Mouse (Mus musculus) ovary, adult 2 months (tissue): ENCODE measurements around the gene Metrnl. TPM values are rescaled to one million over a fixed set of nuclear protein-coding genes. Genes with fewer than 3 reads are reported as not detected.

Source experiments
- polyA plus RNA-seq: library from polyadenylated mRNA; depleted of rRNA; stranded (reverse); fragments of >200 nt; gene quantifications from 2 replicates; pipeline ENCODE4 v1.2.3, GENCODE M21; 2012; rRNA removed

Metrnl gene
- polyA plus RNA-seq: 203 and 223 TPM in 2 replicates

DNA sequence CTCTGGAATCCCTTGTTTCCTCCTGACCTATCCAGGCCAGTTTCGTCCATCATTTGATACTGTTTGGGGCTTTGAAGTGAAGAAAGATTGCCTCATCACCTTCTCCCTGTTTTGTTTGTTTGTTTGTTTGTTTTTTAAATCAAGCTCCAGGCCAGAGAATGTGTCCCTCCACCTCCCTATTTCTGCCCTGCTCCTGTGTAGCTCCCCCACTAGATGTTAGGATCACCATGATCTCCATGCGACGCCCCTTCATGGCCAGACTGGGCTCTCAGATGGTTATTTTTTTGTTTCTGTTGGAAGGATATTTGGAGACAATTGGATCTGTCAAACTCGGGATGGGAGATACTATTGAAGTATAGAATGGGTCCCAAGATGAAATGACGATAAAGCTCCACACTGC lies at the start of gene Metrnl:
Gene Metrnl, plus strand, starts transcription at position 301 of the 400 bp plus-strand sequence.

GRCm38 (mm10) chr11:121672990-121673572 lies 28.3 kb upstream of the Metrnl start, which contains the start of gene B3gntl1:
B3gntl1 (minus strand) TSS chr11:121673153.

Other genes with a start within 250 kb of the Metrnl start
- gene Tbcd, start 249.6 kb upstream of the Metrnl start, polyA plus RNA-seq: 91.7 and 110 TPM in 2 replicates
- gene Zfp750, start 182.2 kb upstream of the Metrnl start, polyA plus RNA-seq: 0.97 and 1.7 TPM in 2 replicates
- gene B3gntl1, start 28.4 kb upstream of the Metrnl start, polyA plus RNA-seq: 14.7 and 17.7 TPM in 2 replicates
- not detected in 2 replicates for gene Ptchd3, start 128.7 kb downstream of the Metrnl start, polyA plus RNA-seq